Mouse (Mus musculus): ENCODE results near the gene Immp2l.

The Immp2l gene

GRCm38 (mm10) chr12:41427464-41427863, 403.6 kb downstream of the Immp2l start:
- no peak for DNase-seq (ENCODE audit: low spot score)

DNA sequence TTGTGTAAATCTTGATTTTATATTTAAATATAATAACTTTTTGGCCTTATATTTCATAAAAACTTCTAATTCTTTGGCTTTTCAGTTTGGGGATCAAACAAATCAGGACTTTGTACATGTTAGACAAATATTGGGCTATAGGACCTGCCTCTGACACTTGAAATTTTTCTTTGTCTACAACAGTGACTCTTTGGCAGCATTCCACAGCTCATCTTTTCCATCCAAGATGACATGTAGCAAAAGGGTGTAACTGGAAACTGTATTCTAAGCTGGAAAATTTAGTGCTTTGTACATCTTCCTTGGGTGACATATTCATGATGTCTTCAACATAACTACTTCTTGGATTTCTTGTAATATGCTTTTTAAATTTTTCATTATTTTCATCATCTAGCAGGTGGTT, 404.9 kb downstream of the Immp2l start:
- DNase-seq (ENCODE audit: low spot score): no peak

DNA sequence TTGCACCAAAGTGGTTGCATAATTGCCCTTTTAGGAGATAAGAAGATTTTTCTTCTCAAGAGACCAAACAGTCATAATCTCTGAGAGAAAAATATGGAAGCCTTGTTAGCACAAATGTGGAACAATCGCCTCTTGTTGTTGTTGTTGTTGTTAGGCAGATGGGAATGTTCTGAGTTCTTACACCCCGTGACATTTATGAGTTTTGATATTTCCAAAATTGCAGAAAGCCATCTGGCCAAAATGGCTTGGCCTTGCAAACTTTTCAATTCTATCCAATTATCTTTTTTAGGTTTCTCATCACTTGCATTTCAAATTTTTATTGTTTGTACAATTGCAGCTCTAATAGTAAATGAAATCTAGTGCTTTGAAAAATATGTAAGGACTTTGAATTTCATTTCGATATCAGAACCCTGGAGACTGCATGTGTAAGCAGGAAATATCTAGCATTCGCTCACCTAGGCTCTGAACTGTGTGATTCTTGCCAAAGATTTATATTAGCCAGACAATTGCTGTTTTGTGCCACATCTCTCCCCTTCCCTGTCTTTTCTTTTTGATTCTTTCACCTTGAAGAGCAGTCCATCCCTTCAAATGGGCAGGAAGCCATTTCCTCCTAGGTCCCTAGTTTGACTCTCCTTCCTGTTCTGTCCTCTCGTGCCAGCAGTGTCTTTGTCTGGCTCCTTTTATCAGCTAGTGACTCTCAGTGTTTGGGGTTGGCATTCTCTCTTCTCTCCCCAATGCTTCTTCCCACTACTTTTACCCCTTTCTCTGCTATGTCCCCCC, 412.5 kb downstream of the Immp2l start:
- no peak for DNase-seq (ENCODE audit: low spot score)

DNA sequence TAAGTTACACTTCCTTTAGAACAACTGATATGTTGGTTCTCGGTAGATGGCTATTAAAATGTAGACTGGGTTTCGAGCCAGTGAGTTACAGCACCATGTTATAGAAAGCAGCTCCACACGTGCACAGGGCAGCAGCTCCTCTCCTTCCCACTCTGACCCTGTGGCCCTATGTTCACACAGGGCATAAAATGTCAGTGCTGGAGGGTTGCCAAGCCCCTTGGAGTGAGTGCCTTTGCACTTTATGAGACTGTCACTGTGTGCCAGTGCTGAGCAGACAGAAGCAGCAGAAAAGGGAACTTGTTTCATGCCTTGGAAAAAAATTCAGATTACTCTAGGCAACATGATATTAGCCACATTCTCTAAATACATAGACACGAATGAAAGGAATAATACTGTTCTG, 414.6 kb downstream of the Immp2l start:
- no peak for DNase-seq (ENCODE audit: low spot score)

DNA sequence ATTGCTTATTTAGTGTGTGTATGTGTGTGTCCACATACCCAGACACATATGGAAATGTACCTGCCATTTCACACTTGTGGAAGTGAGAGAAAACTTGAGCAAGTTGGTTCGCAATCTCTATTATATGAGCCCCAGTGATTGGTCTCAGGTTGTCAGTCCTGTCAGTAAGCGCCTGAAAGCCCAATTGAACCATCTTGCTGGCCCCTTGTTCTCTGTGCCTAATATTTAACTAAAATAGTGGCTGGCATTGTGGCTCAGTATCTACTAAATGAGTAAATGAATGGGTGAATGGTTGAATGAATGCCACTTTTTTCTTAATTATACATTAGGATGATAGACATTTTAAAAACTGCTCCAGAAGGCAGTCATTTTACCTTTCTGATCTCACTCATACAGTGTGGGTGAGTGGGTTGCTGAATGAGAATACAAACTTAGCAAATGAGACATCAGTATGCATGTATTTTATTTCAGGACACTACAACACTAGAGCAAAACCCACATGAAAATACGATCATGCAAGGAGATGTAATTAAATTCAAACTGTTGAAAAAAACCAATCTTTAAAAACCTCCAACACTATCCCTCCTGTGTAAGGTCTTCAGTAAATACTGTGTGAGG, 444.6 kb downstream of the Immp2l start:
- DNase-seq (ENCODE audit: low spot score): no peak

DNA sequence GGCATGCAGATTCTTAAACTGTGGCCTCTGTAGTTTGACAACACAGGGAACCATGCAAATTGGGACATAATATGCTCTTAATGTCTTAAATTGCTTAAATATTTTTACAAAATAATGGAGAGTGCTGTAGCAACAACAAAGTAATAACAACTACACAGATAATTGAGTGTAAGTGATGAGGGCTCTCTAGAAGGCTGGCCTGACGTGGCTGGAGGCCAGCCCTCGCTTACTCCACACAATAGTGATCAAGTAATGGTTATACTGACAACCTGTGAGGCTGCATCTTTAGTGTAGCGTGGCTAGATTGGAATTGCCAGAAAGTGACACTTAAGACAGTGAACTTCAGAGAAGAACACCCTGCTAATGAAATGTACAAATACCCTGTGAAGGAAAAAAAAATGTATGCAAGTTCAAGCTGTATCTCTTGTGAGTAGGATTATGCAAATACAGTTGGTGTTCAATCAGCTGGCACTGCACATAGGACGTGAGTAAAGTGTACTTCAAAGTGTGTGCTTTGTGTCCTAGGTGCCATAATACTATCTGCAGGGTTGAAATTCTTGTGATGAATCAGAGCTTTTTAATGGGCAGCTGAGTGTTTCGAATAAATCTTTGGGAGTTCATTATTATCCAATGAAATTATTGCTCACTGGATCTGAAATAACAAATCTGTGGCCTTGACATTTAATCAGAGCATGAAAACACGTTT, 445.4 kb downstream of the Immp2l start:
- no peak for DNase-seq (ENCODE audit: low spot score)

DNA sequence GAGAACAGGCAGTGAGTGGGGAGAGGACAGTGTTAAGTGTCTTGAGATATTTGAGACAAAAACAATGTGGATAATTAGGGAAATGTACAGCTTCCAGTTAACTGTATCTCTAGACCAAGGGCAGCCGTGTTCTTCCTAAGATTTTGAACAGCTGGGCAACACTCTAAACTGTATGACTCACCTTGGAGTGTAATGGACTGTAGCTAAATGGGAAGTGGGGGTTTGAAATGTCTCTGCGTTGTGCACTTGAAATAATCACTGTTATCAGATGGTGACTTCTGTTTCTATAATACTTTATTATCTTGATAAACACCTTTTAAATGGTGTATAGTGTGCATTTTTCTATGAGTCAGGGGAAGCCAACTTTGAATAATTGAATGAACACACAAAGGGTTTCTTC, 457.6 kb downstream of the Immp2l start:
- no peak for DNase-seq (ENCODE audit: low spot score)

DNA sequence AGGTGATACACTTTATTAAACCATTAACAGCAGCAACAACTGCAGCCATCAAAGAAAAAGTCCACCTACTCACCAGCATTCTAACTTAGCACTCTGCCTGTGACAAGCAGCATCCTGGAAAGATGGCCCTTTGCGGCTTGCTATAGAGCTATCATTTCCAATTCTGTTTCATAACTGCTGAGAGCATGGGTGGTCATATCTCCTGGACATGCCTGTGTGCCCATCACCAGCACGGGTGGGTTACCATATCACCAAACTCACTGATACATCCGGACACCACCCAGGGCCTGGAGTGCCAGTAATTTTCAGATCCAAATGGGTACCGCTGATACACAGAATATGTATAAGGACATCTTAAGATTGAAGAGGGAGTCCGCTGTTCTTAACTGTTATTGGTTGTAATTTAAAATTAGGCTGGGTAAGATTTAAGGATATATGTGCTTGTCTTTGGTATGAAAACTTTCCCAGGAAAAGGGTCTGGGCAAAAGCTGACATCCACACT, 459.3 kb downstream of the Immp2l start:
- no peak for DNase-seq (ENCODE audit: low spot score)

GRCm38 (mm10) chr12:41483593-41484451, 459.9 kb downstream of the Immp2l start:
- DNase-seq (ENCODE audit: low spot score): no peak

DNA sequence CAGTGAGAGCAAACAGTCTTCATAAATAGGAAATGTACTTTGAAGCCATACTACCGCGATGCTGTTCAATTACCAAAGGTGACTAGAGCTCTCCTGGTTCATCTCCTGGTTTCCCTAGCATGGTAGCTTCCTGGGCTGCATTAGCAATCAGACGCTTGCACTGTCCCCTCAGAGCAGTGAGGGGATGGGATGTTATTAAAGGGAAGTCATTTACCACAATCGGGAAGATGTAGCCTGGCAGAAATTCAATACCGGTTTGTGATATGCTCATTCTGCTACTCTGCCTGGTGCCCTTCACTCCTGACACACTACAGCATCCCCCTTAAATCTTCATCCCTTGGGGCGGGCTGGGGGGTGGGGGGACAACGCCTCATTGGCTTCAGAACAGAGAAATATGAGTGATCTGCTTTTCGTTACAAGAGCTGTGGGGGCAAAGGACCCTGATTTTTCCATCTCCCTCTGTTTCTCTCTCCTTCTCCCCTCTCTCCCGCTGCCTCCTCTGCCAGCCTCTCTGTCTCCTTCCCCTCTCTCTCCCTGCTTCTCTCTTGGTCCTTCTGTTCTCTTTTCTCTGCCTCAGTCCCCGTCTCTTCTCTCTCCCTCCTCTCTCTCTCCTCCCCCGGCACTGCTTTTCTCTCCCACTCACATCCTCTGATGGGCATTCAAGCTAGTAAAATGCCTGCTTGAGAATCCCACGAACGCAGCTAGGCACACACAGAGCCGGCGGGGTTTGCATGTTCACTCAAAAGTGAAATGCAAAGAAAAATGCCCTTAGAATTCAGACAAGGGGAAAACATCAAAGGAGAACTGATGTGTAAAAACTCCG, 461.0 kb downstream of the Immp2l start:
- no peak for DNase-seq (ENCODE audit: low spot score)

- no peak for DNase-seq (ENCODE audit: low spot score)
Measured at GRCm38 (mm10) chr12:41485512-41486215, 461.8 kb downstream of the Immp2l start.

DNA sequence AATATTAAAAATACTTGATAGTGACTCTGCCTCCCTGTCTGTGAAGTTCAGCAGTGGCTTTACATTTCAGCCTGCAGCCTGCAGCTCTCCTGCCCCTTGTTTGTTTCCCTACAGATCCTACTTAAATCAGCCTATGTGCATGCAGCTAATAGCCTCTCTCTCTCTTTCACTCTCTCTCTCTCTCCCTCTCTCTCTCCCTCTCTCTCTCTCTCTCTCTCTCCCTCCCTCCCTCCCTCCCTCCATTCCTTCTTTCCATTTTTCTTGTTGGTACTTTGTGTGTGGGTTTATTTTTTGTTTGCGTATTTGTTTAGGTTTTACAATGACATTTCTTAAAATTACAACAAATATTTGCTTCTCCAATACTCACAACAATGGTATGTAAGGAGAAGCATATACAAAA, 462.4 kb downstream of the Immp2l start, which contains the start of gene Lrrn3:
Lrrn3 (minus strand) TSS at position 101 of the 400 bp plus-strand sequence.
- DNase-seq (ENCODE audit: low spot score): no peak

DNA sequence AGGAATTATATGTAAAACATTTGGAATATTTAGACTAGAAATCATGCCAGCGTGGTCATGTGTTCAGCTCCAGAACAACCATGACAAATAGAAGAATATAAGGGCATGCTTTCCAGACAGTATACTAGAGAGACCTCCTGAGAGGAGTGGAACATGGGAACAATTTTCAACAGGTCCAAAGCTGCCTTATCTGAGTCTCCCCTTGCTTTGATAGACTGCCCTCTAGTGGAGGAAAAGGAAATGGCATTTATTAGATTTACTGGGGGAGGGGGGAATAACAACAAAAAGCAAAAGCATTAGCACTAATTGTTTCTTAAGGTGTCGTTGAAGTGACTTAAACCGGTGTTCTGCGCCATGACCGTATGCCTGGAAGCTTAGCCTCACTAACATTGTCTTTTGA, 463.1 kb downstream of the Immp2l start:
- peak; percentile 27 for DNase-seq (ENCODE audit: low spot score)

DNA sequence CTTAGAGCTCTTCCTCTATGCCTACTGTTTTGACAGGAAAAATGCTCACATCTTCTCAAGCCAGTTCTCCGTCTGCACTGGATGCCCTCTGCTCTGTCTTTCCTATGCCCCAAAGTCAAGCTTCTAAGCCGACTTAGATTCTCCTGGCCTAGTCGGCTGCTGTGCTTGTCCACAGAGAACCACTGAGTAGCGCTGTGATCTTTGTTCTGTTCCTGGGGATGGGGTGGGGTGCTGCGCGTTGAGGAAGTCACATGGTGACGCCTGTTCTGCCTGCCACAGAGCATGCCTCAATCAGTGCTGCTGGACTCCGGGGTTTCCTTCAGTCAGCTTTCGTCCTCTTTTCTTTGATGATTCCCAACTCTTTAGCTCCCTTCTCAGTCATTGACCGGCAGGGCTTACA, 470.7 kb downstream of the Immp2l start:
- no peak for DNase-seq (ENCODE audit: low spot score)

DNA sequence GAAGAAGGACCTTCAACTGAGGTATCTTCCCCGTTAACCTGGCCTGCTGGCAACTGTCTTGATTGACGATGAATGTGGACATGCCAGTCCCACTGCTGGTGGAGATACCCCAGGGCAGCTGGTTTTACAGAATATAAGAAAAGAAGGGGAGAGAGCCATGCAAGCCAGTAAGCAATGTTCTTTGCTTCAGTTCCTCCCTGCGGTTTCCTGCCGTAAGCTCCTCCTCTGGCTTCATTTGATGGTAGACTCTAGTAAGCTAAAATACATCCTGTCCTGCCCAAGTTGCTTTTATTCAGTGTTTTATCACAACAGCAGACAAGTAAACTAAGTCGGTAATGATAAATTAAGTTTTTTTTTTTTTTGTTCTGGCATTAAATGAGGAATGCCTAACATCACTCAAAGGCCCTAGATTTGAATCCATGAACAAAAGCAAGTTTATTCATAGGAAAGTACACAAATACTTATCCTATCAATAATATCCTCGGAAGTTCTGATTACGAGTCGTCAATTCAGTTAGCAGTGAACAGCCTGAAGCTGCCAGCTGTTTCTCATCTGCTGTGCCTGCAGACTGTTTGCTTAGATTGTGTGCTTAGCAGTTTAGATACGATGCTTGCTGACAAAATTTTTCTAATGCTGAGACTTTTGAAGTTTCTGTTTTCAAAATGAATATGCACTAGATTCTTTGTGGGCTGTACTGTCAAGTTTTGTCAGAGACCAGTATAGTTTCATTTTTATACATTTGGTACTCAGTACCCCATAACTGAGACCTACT, 476.3 kb downstream of the Immp2l start:
- DNase-seq (ENCODE audit: low spot score): no peak

DNA sequence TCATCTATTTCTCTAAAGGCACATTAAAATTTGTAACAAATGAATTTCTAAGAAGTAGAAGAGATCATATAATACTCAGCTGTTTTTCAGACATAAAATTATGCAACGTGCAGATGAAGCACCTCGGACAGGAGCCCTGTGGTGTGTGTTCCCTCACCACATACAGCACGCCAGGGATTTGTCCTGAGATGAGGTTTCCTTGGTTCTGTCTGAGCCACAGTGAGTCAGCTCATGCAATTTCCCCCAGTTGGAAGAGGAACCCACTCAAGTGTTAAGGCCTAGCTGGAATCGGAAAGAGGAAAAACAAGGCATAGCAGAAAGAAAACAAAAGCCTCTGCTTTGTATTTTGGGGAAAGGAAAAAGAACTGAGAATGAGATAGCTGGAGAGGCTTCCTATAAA, 484.7 kb downstream of the Immp2l start:
- DNase-seq (ENCODE audit: low spot score): no peak

GRCm38 (mm10) chr12:41510588-41510987, 486.7 kb downstream of the Immp2l start:
- no peak for DNase-seq (ENCODE audit: low spot score)

DNA sequence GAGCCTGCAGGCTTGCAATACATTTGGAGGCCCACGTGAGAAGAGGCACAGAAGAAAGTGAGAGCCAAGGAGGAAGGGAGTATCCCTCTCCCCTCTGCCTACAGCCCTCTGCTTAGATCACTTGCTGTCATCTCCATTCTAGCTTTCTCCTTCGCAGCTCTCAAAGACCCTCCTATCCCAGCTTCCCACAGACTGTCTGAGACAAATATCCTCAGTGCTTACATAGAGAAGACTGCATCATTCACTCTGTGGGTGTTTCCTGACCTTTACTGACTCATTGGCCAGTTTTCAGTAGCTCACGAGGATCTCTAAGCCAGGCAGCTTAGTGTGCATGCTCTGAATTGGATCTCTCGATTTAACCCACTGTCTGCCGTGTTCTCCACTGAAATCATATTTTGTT, 495.0 kb downstream of the Immp2l start:
- no peak for DNase-seq (ENCODE audit: low spot score)

GRCm38 (mm10) chr12:41520326-41520725, 496.4 kb downstream of the Immp2l start:
- no peak for DNase-seq (ENCODE audit: low spot score)

DNA sequence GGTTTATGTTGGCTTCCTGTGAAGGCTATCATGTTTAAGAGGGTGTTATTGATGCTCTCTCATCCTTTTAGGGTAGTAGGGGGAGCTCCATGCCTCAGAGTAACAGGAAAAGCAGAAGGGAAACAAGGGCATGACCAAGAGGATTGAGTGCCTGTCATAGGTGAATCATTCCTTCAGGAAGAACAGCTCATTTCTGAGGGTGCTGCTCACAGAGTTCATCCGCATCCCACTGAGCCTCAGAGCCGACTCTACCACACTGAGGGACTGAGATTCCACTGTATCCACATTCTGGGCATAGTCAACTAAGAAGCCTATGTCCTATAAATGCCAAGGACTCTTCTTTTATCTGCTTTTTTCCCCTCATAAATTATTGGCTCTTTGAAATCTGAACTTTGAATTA, 497.8 kb downstream of the Immp2l start:
- DNase-seq (ENCODE audit: low spot score): no peak
